Comparison of ENCODE assay signal across 10 mouse cellular contexts in the genomic region with DNA sequence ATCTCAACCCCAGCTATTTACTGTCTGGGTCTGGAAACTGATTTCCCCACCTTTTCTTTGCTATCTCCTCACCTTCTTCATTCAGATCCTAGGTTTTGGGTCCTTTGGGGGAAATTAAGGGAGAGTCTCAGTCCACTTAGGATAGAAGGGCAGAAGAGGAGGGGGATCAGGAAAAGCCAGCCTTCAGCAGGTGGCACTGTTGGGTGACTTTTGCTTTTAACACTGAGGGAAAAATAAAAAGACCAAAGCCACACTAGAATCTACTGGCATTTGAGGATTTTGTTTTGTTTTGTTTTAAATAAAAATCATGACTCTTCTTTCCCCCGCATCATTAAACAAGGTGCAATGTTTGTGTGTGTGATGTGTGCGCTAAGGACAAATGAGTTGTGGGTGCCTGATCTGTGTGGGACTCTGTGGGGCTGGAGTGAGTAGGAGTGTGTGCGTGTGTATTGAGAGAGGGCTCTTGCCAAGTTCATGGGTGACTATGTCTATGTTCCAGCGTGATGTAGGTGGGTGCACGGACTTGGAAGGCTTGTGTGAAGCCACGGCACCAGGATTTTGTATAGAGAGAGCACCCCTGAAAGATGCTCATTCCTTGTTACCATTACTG.
DNase-seq lines count a peak whose midpoint lies in the region; ATAC-seq and TF ChIP-seq lines count a peak whose summit lies in the region.
"Had no signal": no experiment of that assay in that cellular context is flagged by ENCODE, and none has a peak within 500 bp of the region (broad histone marks: within the 10 kb centered on the region; RNA-seq: fewer than 3 reads in every experiment).

No protein-coding gene starts in this region.

- no peak for ATAC-seq in hindbrain, embryonic 14.5 days (ENCODE audit: low FRiP score)
- no peak for ATAC-seq in heart, embryonic 11.5 days (replicated peaks; ENCODE audit: insufficient number of reproducible peaks, low FRiP score, low TSS enrichment)

- H3K27me3 ChIP-seq in hindbrain, embryonic 14.5 days (ENCODE audit: control insufficient read depth, insufficient read depth, low read length), result no peaks in the 10 kb centered on the region
- no peaks in the 10 kb centered on the region; the same call in 1 of the 2 replicates for H3K27me3 ChIP-seq in heart, embryonic 11.5 days (ENCODE audit: control insufficient read depth, insufficient read depth, low read length)
- H3K27me3 ChIP-seq: heart, embryonic 15.5 days; limb, embryonic 12.5 days had no signal

- H3K36me3 ChIP-seq in hindbrain, embryonic 14.5 days (replicated peaks; ENCODE audit: control insufficient read depth, insufficient read depth), result no peaks in the 10 kb centered on the region
- H3K36me3 ChIP-seq in heart, embryonic 11.5 days (ENCODE audit: control insufficient read depth, insufficient read depth, low read length), result no peaks in the 10 kb centered on the region
- H3K36me3 ChIP-seq: heart, embryonic 15.5 days; limb, embryonic 12.5 days had no signal

- WGBS in lung, adult 2 months, result 85% methylated on average over 6 of the region's 6 CpGs
- WGBS in hindbrain, embryonic 14.5 days, result 89% methylated on average over 6 of the region's 6 CpGs
- WGBS in heart, embryonic 11.5 days (ENCODE audit: insufficient replicate concordance), result 83% methylated on average over 6 of the region's 6 CpGs

- no peak for TF ChIP-seq POLR2A in lung, adult 2 months (IDR thresholded peaks at IDR 0.05; ENCODE audit: borderline replicate concordance, extremely low read depth, low read depth, low read length)

- no peaks in the 10 kb centered on the region for H3K9me3 ChIP-seq in hindbrain, embryonic 14.5 days (ENCODE audit: control insufficient read depth, low read length)
- H3K9me3 ChIP-seq in heart, embryonic 11.5 days (replicated peaks; ENCODE audit: control insufficient read depth, low read length), result no peaks in the 10 kb centered on the region
- H3K9me3 ChIP-seq: heart, embryonic 15.5 days; limb, embryonic 12.5 days had no signal

- H3K4me2 ChIP-seq in hindbrain, embryonic 14.5 days (replicated peaks), result no peak overlapping the region
- no peak overlapping the region for H3K4me2 ChIP-seq in heart, embryonic 11.5 days
- H3K4me2 ChIP-seq: heart, embryonic 15.5 days; limb, embryonic 12.5 days had no signal

- peak; percentile 39; the same call in 1 of the 2 replicates for TF ChIP-seq CTCF in lung, adult 2 months (IDR thresholded peaks at IDR 0.05; ENCODE audit: insufficient read depth, low read length)

- H3K4me1 ChIP-seq in lung, adult 2 months (ENCODE audit: control insufficient read depth, insufficient read depth, low read length), result no peaks in the 10 kb centered on the region
- H3K4me1 ChIP-seq in hindbrain, embryonic 14.5 days (replicated peaks; ENCODE audit: control insufficient read depth, insufficient read depth, low read length), result peaks cover 33% of the 10 kb centered on the region
- no peaks in the 10 kb centered on the region for H3K4me1 ChIP-seq in heart, embryonic 11.5 days (ENCODE audit: control insufficient read depth, insufficient read depth, low read length)
- H3K4me1 ChIP-seq: heart, embryonic 15.5 days had no signal

- H3K27ac ChIP-seq in hindbrain, embryonic 14.5 days, result 0 out of 2 replicates have a peak overlapping the region, but pooled peaks have one; percentile 16
- H3K27ac ChIP-seq in heart, embryonic 11.5 days (ENCODE audit: low read depth, low read length), result no peak overlapping the region
- H3K27ac ChIP-seq: heart, embryonic 15.5 days; limb, embryonic 12.5 days had no signal

- H3K9ac ChIP-seq in hindbrain, embryonic 14.5 days, result no peak overlapping the region
- H3K9ac ChIP-seq in heart, embryonic 11.5 days (ENCODE audit: low read depth, low read length), result no peak overlapping the region
- H3K9ac ChIP-seq: heart, embryonic 15.5 days; limb, embryonic 12.5 days had no signal

- peak; percentile 27 for DNase-seq in embryo, embryonic 10 days (ENCODE audit: low spot score)
- DNase-seq in embryo, embryonic 9.5 days (ENCODE audit: extremely low spot score), result no peak
- DNase-seq in lung, adult 2 months, result no peak
- no peak for DNase-seq in lung, adult 18-20 months
- DNase-seq in hindbrain, embryonic 14.5 days (ENCODE audit: low spot score), result peak; percentile 66
- peak; percentile 34 for DNase-seq in retina, embryonic 14.5 days (ENCODE audit: low spot score)
- no peak for DNase-seq in cerebellum, adult 9-11 months

- no peak overlapping the region for H3K4me3 ChIP-seq in lung, adult 2 months (replicated peaks; ENCODE audit: extremely low read depth, low read depth, low read length)
- no peak overlapping the region for H3K4me3 ChIP-seq in hindbrain, embryonic 14.5 days (replicated peaks; ENCODE audit: low read length)
- no peak overlapping the region for H3K4me3 ChIP-seq in heart, embryonic 11.5 days (ENCODE audit: low read depth, low read length)
- H3K4me3 ChIP-seq: heart, embryonic 15.5 days; limb, embryonic 12.5 days had no signal

Comparison
In these comparisons a context has a peak if more than half of its experiments do, and no peak if none do; other contexts are left out.
1. DNase-seq: peak in embryo, embryonic 10 days (single experiment), hindbrain, embryonic 14.5 days (single experiment) and retina, embryonic 14.5 days (single experiment); none in embryo, embryonic 9.5 days (single experiment), lung, adult 2 months (single experiment), lung, adult 18-20 months (0 of 2) and cerebellum, adult 9-11 months (single experiment).